Mouse (Mus musculus): ENCODE measurements around the gene Piezo1.

DNA sequence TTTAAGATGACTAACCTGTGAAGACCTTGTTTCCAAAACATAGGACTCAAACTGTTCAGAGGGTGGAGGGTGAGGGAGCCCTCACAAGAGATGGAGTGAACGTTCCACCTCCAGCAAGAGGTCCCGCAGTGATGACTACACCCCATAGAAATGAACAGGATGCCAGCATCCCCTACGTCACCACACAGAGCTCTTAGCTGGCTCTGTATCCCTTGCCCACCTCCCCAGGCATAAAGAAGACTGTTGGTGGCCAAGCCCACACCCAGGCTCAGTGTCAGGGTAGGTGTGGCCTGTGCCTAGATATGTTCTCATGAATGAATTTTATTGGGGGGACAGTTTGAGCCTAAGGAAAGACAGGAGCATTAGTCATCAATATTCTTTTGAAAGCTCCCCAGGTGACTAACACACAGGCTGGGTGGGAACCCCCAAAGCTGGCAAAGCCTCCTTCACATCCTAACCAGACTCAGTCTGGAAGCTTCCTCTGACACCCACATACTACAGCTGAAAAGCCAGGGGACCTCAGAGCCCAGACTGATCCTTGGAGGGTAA lies 2.2 kb downstream of the Piezo1 start:
- no peak for TF ChIP-seq TAL1 (IDR thresholded peaks at IDR 0.05; ENCODE audit: low read length)
- no peak for TF ChIP-seq GATA1 (IDR thresholded peaks at IDR 0.05; ENCODE audit: low read length)

Data from erythroblast, embryonic 14.5 days (primary cell).